Mouse (Mus musculus) hindbrain, postnatal 0 days (tissue): ENCODE measurements around the gene Ints2. TPM values are rescaled to one million over a fixed set of nuclear protein-coding genes. Genes with fewer than 3 reads are reported as not detected.
"Not testable (repeated sequence)": the region's sequence is repeated elsewhere in the genome, so short reads cannot be mapped to it uniquely, and the experiment has no call there.

Source experiments
- ATAC-seq: fragments of 200-750 bp; cut with Nextera tagmentation; 2 replicates; pipeline ENCODE4 v1.8.0; 2017; ENCODE audit warnings: mild to moderate bottlenecking, moderate TSS enrichment, moderate library complexity
- DNase-seq: peaks from one replicate; pipeline ENCODE4 v3.0.0-alpha.2; 2015; ENCODE audit warnings: low spot score
- H3K27ac ChIP-seq: fragments of 300-500 bp; sonication (generic); 2 replicates; pipeline ENCODE4 v1.5.1; 2014; ENCODE audit warnings: mild to moderate bottlenecking
- H3K27me3 ChIP-seq: fragments of 300-500 bp; sonication (generic); 2 replicates; pipeline ENCODE4 v1.6.1; 2014; ENCODE audit warnings: low read length, mixed read lengths; ENCODE audit not compliant: insufficient read depth
- H3K36me3 ChIP-seq: fragments of 300-500 bp; sonication (generic); 2 replicates; pipeline ENCODE4 v1.6.1; 2014; ENCODE audit warnings: low read length, mixed read lengths; ENCODE audit not compliant: insufficient read depth
- H3K4me1 ChIP-seq: fragments of 300-500 bp; sonication (generic); 2 replicates; pipeline ENCODE4 v1.6.1; 2014; ENCODE audit warnings: antibody characterized with exemption, low read length, mixed read lengths; ENCODE audit not compliant: insufficient read depth
- H3K4me2 ChIP-seq: fragments of 300-500 bp; sonication (generic); 2 replicates; pipeline ENCODE4 v1.6.1; 2014; ENCODE audit warnings: low read depth, mild to moderate bottlenecking, low read length, moderate library complexity, mixed read lengths
- H3K4me3 ChIP-seq: fragments of 300-500 bp; sonication (generic); 2 replicates; pipeline ENCODE4 v1.5.1; 2014; ENCODE audit warnings: low read length
- H3K9ac ChIP-seq: fragments of 300-500 bp; sonication (generic); replicated peaks from 2 replicates; pipeline ENCODE4 v1.6.1; 2014; ENCODE audit warnings: mild to moderate bottlenecking, low read length, moderate library complexity, mixed read lengths
- H3K9me3 ChIP-seq: fragments of 300-500 bp; sonication (generic); 2 replicates; pipeline ENCODE4 v1.6.1; 2016; ENCODE audit warnings: low read length, mixed read lengths
- CTCF ChIP-seq: IDR thresholded peaks from 2 replicates; pipeline ENCODE4 v1.5.1; 2016; ENCODE audit warnings: antibody characterized with exemption, control low read depth, low read depth
- WGBS: fragments of 180-500 bp; shearing (Covaris S2); extraction: QIAGEN DNeasy Blood & Tissue Kit; methylation state at CpG from one replicate; pipeline ENCODE4 v1.1.7; 2014; 5-methylcytosine and 5-hydroxymethylcytosine counted together
- polyA plus RNA-seq: library from polyadenylated mRNA; unstranded; fragments of >200 nt; fragmentation: Nextera tagmentation; extraction: Ambion mirVana; gene quantifications from 2 replicates; pipeline ENCODE4 v1.2.1, GENCODE M21; 2015
- total RNA-seq: library from RNA; depleted of rRNA; stranded (reverse); fragments of >200 nt; gene quantifications from 2 replicates; pipeline ENCODE4 v1.2.3, GENCODE M21; 2014; rRNA removed

The Ints2 gene
- total RNA-seq (26.1 and 30.3 TPM in 2 replicates), polyA plus RNA-seq (11.6 and 14.2 TPM in 2 replicates)

- no peaks in the 10 kb centered on the region for H3K27me3 ChIP-seq
- no peak for TF ChIP-seq CTCF
- H3K4me1 ChIP-seq = peaks cover 6% of the 10 kb centered on the region
- WGBS = 9% methylated on average over 32 of the region's 32 CpGs
- H3K36me3 ChIP-seq = no peaks in the 10 kb centered on the region
- peak within 1 kb of the TSS; percentile 80 for H3K27ac ChIP-seq
- ATAC-seq (peak; percentile 95), DNase-seq (peak; percentile 96)
- peak within 1 kb of the TSS; percentile 71 for H3K4me2 ChIP-seq
- no peaks in the 10 kb centered on the region for H3K9me3 ChIP-seq
- peak within 1 kb of the TSS; percentile 87 for H3K9ac ChIP-seq
- H3K4me3 ChIP-seq = peak within 1 kb of the TSS; percentile 79
These were observed at the start of gene Ints2 for GRCm38 (mm10) chr11:86257460-86258076. Gene Ints2 (minus strand): TSS chr11:86257575.

- not testable (repeated sequence) for H3K4me1 ChIP-seq, H3K27me3 ChIP-seq, H3K9me3 ChIP-seq, H3K4me2 ChIP-seq, H3K4me3 ChIP-seq, DNase-seq, H3K9ac ChIP-seq, ATAC-seq, H3K27ac ChIP-seq
- WGBS = 97% methylated on average over 10 of the region's 10 CpGs
- H3K36me3 ChIP-seq = peaks cover 23% of the 10 kb centered on the region
These were observed 34.8 kb upstream of the Ints2 start for GRCm38 (mm10) chr11:86292201-86292600.

- no peak overlapping the region for H3K4me3 ChIP-seq
- no peak for TF ChIP-seq CTCF
- no peaks in the 10 kb centered on the region for H3K9me3 ChIP-seq
- no peaks in the 10 kb centered on the region for H3K4me1 ChIP-seq
- H3K27me3 ChIP-seq = no peaks in the 10 kb centered on the region
- peaks cover 24% of the 10 kb centered on the region for H3K36me3 ChIP-seq
- H3K9ac ChIP-seq = no peak overlapping the region
- DNase-seq = no peak
- ATAC-seq = no peak
- WGBS = 92% methylated on average over 6 of the region's 6 CpGs
- H3K27ac ChIP-seq = no peak overlapping the region
- no peak overlapping the region for H3K4me2 ChIP-seq
These were observed 34.3 kb upstream of the Ints2 start for GRCm38 (mm10) chr11:86291714-86292113.

GRCm38 (mm10) chr11:86285729-86286128, 28.4 kb upstream of the Ints2 start:
- H3K4me3 ChIP-seq = no peak overlapping the region

GRCm38 (mm10) chr11:86278442-86279102, 21.2 kb upstream of the Ints2 start:
- Histone ChIP-seq H3K4me3 (no peak overlapping the region), H3K27me3 (no peaks in the 10 kb centered on the region), H3K9me3 (no peaks in the 10 kb centered on the region), H3K27ac (no peak overlapping the region), H3K4me2 (no peak overlapping the region), H3K36me3 (peaks cover 33% of the 10 kb centered on the region), H3K4me1 (no peaks in the 10 kb centered on the region), H3K9ac (no peak overlapping the region)
- 96% methylated on average over 6 of the region's 6 CpGs for WGBS
- ATAC-seq = no peak
- no peak for TF ChIP-seq CTCF
- no peak for DNase-seq

More at GRCm38 (mm10) chr11:86285729-86286128, 28.4 kb upstream of the Ints2 start:
- no peaks in the 10 kb centered on the region for H3K9me3 ChIP-seq
- no peak for TF ChIP-seq CTCF
- H3K27ac ChIP-seq = no peak overlapping the region
- H3K36me3 ChIP-seq = peaks cover 61% of the 10 kb centered on the region
- no peak overlapping the region for H3K9ac ChIP-seq
- no peaks in the 10 kb centered on the region for H3K27me3 ChIP-seq
- no peak overlapping the region for H3K4me2 ChIP-seq
- DNase-seq (no peak), ATAC-seq (no peak)
- 92% methylated on average over 8 of the region's 8 CpGs for WGBS
- no peaks in the 10 kb centered on the region for H3K4me1 ChIP-seq

- Histone ChIP-seq H3K36me3 (peaks cover 1% of the 10 kb centered on the region; the same call in 1 of the 2 replicates), H3K9me3 (no peaks in the 10 kb centered on the region), H3K9ac (peak overlapping the region; percentile 87), H3K27me3 (no peaks in the 10 kb centered on the region), H3K27ac (peak overlapping the region; percentile 80), H3K4me3 (peak overlapping the region; percentile 79), H3K4me1 (peaks cover 6% of the 10 kb centered on the region), H3K4me2 (peak overlapping the region; percentile 71)
- no peak for TF ChIP-seq CTCF
- ATAC-seq (peak; percentile 69), DNase-seq (peak; percentile 66)
- under 1% methylated on average over 22 of the region's 22 CpGs for WGBS
These were observed 321 bp downstream of the Ints2 start for GRCm38 (mm10) chr11:86257054-86257453.

GRCm38 (mm10) chr11:86253342-86253741, 4.0 kb downstream of the Ints2 start:
- Histone ChIP-seq H3K27me3 (no peaks in the 10 kb centered on the region), H3K4me3 (no peak overlapping the region), H3K27ac (no peak overlapping the region), H3K4me2 (no peak overlapping the region), H3K4me1 (peaks cover 6% of the 10 kb centered on the region), H3K9ac (no peak overlapping the region), H3K9me3 (no peaks in the 10 kb centered on the region), H3K36me3 (peaks cover 19% of the 10 kb centered on the region)
- WGBS = 98% methylated on average over 1 of the region's 1 CpGs
- TF ChIP-seq CTCF = no peak
- ATAC-seq (no peak), DNase-seq (no peak)
